Mouse (Mus musculus) liver, embryonic 14.5 days (tissue): Measurements from ENCODE around the gene Snx8. TPM values are rescaled to one million over a fixed set of nuclear protein-coding genes. Genes with fewer than 3 reads are reported as not detected.

Source experiments
- ATAC-seq: fragments of 200-750 bp; cut with Nextera tagmentation; 2 replicates; pipeline ENCODE4 v1.8.0; 2017; ENCODE audit warnings: moderate number of reproducible peaks, mild to moderate bottlenecking, moderate library complexity; ENCODE audit not compliant: insufficient read depth
- DNase-seq, 3 experiments: peaks; one replicate each; pipeline ENCODE4 v3.0.0-alpha.2; 2012 to 2013; ENCODE audit warnings: low read depth in 3 of 3, low spot score in 3 of 3
- H3K27ac ChIP-seq: fragments of 300-500 bp; sonication (generic); 2 replicates; pipeline ENCODE4 v1.5.1; 2014; ENCODE audit warnings: moderate library complexity, mild to moderate bottlenecking, control low read depth, inconsistent platforms
- H3K27me3 ChIP-seq: fragments of 300-500 bp; sonication (generic); 2 replicates; pipeline ENCODE4 v1.6.1; 2014; ENCODE audit warnings: mild to moderate bottlenecking, low read length, moderate library complexity; ENCODE audit not compliant: control insufficient read depth, insufficient read depth
- H3K36me3 ChIP-seq: fragments of 300-500 bp; sonication (generic); replicated peaks from 2 replicates; pipeline ENCODE4 v1.6.1; 2014; ENCODE audit warnings: low read depth; ENCODE audit not compliant: control insufficient read depth, insufficient read depth
- H3K4me1 ChIP-seq, 2 experiments: fragments of 200-500 bp in 1 of 2; fragments of 300-500 bp in 1 of 2; sonication (generic) in 1 of 2; replicated peaks; 2 replicates each; pipeline ENCODE4 v1.6.1; 2012 to 2014; ENCODE audit warnings: antibody characterized with exemption in 1 of 2, inconsistent platforms in 1 of 2, low read length in 1 of 2; ENCODE audit not compliant: control insufficient read depth in 2 of 2, insufficient read depth in 2 of 2
- H3K4me2 ChIP-seq: fragments of 300-500 bp; sonication (generic); 2 replicates; pipeline ENCODE4 v1.6.1; 2014; ENCODE audit warnings: low read depth, mild to moderate bottlenecking, control low read depth, moderate library complexity
- H3K4me3 ChIP-seq, 2 experiments: fragments of 200-500 bp in 1 of 2; fragments of 300-500 bp in 1 of 2; sonication (generic) in 1 of 2; 2 replicates each; pipeline ENCODE4 v1.5.1; 2012 to 2014; ENCODE audit warnings: low read depth in 2 of 2, low read length in 2 of 2, mild to moderate bottlenecking in 2 of 2, control low read depth in 1 of 2, inconsistent platforms in 1 of 2, moderate library complexity in 1 of 2; ENCODE audit not compliant: insufficient read depth in 1 of 2
- H3K9ac ChIP-seq: fragments of 300-500 bp; sonication (generic); replicated peaks from 2 replicates; pipeline ENCODE4 v1.6.1; 2014; ENCODE audit warnings: mild to moderate bottlenecking, control low read depth, moderate library complexity
- H3K9me3 ChIP-seq: fragments of 300-500 bp; sonication (generic); 2 replicates; pipeline ENCODE4 v1.6.1; 2016; ENCODE audit warnings: low read length, mixed read lengths; ENCODE audit not compliant: control insufficient read depth
- CTCF ChIP-seq: IDR thresholded peaks from 2 replicates; pipeline ENCODE4 v1.5.1; 2016; ENCODE audit warnings: antibody characterized with exemption, low read depth, control low read depth
- EP300 ChIP-seq: IDR thresholded peaks from 2 replicates; pipeline ENCODE4 v1.6.1; 2016; ENCODE audit warnings: antibody characterized with exemption, low read depth
- whole genome bisulfite sequencing: fragments of 180-500 bp; shearing (Covaris S2); extraction: QIAGEN DNeasy Blood & Tissue Kit; methylation state at CpG from one replicate; pipeline ENCODE4 v1.1.7; 2014; ENCODE audit not compliant: insufficient replicate concordance; 5-methylcytosine and 5-hydroxymethylcytosine counted together
- polyA plus RNA-seq, 2 experiments: library from polyadenylated mRNA; depleted of rRNA in 1 of 2; stranded (reverse) in 1 of 2; unstranded in 1 of 2; fragments of >200 nt; fragmentation: Nextera tagmentation in 1 of 2; extraction: Ambion mirVana in 1 of 2; gene quantifications; 2 replicates each; pipeline versions ENCODE4 v1.2.1 to v1.2.3; 2012 to 2014

Gene Snx8
- polyA plus RNA-seq, 2 experiments = 4.1 to 6.6 TPM

DNA sequence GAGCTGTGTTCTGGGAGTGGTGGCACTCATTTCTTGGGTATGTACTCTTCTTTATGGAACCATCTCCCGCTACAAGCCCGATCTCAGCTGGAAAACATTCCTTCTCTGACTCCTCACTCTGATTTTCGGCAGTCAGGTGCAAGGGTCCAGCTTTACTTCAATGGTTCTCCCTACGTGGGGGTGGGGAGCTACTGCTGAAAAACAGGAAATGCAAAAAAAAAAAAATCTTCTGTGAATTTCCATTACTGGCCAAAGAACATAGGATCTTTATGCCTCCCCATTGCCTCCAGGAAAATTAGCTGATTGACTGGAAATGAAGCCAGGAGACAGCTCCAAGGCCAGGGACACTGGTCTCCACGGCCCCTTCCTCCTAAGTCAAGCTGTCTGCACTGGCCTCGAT, 17.6 kb upstream of the Snx8 start:
- H3K9me3 ChIP-seq = no peaks in the 10 kb centered on the region
- ATAC-seq = no peak
- 46% methylated on average over 6 of the region's 6 CpGs for WGBS
- H3K36me3 ChIP-seq = no peaks in the 10 kb centered on the region
- H3K27ac ChIP-seq = no peak overlapping the region
- H3K27me3 ChIP-seq = no peaks in the 10 kb centered on the region
- no peak for TF ChIP-seq EP300
- TF ChIP-seq CTCF = no peak
- DNase-seq = no peak
- H3K4me3 ChIP-seq = no peak overlapping the region
- no peak overlapping the region for H3K4me2 ChIP-seq
- no peak overlapping the region for H3K9ac ChIP-seq
- peaks cover 0 to 2% of the 10 kb centered on the region in 2 experiments; a peak in 1 of 4 replicates for H3K4me1 ChIP-seq

DNA sequence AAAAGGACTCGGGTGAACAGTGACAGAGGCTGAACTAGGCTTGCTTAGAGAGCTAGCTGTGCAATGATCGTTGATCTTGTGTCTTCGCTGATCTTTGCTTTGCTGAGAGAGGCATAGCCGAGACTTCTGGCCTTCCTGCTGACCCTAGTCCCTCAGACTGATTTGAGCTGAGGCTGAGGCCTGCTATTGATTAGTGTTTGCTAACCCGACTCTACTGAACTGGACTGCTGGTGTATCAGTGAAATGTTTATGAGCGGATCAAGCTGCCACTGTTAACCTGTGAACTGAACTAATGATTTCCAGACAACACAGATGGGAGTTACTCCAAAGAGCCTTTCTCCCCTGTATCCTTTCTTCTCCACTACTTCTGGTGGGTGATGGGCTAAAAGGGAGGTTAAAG, 16.1 kb upstream of the Snx8 start:
- WGBS = 73% methylated on average over 6 of the region's 6 CpGs
- ATAC-seq = no peak
- Histone ChIP-seq H3K9ac (no peak overlapping the region), H3K4me2 (no peak overlapping the region), H3K4me3 (no peak overlapping the region), H3K9me3 (no peaks in the 10 kb centered on the region), H3K36me3 (no peaks in the 10 kb centered on the region), H3K27ac (no peak overlapping the region), H3K27me3 (no peaks in the 10 kb centered on the region), H3K4me1 (peaks cover 0 to 2% of the 10 kb centered on the region in 2 experiments; a peak in 1 of 4 replicates)
- TF ChIP-seq CTCF (no peak), EP300 (no peak)
- no peak for DNase-seq

DNA sequence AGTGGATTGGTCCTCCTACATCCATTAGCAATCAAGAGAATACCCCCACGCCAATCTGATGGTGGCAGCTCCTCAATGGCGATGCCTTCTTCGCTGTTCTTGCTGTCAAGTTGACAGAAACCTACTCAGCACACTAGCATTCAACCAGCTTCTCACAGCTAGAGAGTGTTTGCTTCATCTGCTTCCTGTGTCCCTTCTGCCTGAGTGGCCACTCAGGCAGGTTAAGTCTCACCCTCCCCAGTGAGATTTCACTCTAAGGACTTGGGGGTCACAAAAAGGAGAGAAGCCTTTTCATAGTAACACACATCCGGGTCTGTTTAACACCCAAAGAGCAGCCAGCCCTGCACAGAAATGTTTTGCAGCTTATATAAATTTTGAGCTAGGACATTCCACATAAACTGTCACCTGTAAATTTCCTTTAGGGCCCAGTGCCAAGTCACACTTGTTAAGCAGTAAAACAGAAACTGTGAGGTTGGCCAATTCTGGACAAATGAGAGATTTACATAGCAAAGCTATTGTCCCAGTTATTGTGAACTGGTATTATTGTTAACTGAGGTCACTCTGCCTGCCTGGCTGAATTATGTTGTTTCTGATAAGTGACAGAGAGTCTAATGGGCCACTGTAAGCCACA, 13.7 kb upstream of the Snx8 start:
- no peak for DNase-seq
- Histone ChIP-seq H3K9ac (no peak overlapping the region), H3K4me2 (no peak overlapping the region), H3K4me3 (no peak overlapping the region), H3K27ac (no peak overlapping the region), H3K27me3 (no peaks in the 10 kb centered on the region; the same call in 1 of the 2 replicates), H3K36me3 (no peaks in the 10 kb centered on the region), H3K4me1 (peaks cover 0 to 2% of the 10 kb centered on the region in 2 experiments; a peak in 1 of 4 replicates), H3K9me3 (no peaks in the 10 kb centered on the region)
- no peak for ATAC-seq
- WGBS = 63% methylated on average over 4 of the region's 4 CpGs
- TF ChIP-seq CTCF (no peak), EP300 (no peak)

DNA sequence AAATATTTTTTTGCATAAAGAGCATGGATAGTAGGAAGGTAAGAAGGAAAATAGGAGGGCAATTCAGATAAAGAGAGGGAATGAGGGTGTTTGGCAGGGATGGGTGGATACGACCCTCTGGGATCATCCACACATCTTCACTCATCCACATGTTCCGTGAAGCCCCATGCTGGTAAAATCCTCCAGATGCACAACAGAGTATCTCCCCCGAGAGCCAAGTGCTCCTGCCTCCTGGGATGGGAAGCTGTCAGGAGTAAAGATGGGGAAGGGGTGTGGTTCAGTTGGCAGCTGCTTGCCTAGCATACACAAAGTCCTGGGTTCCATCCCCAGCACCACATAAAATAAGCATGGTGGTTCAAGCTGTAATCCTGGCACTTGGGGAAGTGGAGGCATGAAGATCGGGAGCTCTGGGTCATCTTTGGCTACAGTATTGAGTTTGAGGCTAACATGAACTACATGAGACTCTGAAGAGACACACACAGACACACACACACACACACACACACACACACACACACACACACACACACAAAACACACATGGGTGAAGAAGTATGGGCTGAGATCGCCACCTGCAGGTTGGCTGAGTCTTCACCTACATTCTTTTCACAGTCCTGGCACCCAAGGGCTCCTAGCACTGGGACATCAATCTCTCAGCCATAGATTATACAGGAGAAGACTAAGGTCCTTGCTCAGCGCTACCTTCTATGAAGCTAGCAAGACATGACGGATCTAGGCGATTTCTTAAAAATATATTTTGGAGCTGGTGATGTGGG, 7.3 kb upstream of the Snx8 start:
- Histone ChIP-seq H3K9ac (no peak overlapping the region), H3K9me3 (no peaks in the 10 kb centered on the region), H3K4me3 (no peak overlapping the region), H3K27ac (no peak overlapping the region), H3K36me3 (no peaks in the 10 kb centered on the region), H3K4me1 (no peaks in the 10 kb centered on the region), H3K4me2 (no peak overlapping the region), H3K27me3 (no peaks in the 10 kb centered on the region; the same call in 1 of the 2 replicates)
- TF ChIP-seq CTCF = peak; percentile 79
- no peak for TF ChIP-seq EP300
- 40% methylated on average over 8 of the region's 8 CpGs for WGBS
- no peak for DNase-seq
- no peak for ATAC-seq

DNA sequence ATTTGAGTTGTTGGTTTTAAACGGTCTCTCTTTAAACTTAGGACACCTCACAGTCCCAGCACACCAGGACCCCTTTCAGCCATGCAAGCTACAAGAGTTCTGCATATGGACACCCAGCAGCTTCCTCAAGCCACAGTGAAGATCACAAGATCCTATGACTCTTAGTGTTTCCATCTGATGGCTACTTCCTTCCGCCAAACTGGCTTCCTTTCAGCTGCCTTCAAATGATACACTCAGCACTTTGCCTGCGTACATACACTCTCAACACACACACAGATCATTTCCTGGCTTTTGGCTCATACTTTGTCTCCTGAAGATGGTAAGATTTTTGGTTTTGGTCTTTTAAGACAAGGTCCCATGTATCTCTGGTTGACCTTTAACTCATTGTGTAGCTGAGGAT, 3.6 kb upstream of the Snx8 start:
- Histone ChIP-seq H3K27me3 (no peaks in the 10 kb centered on the region), H3K4me2 (no peak overlapping the region), H3K4me1 (peaks cover 10 to 16% of the 10 kb centered on the region in 2 experiments), H3K9me3 (no peaks in the 10 kb centered on the region), H3K4me3 (no peak overlapping the region), H3K9ac (no peak overlapping the region), H3K27ac (no peak overlapping the region), H3K36me3 (no peaks in the 10 kb centered on the region)
- TF ChIP-seq CTCF (no peak), EP300 (no peak)
- WGBS = 39% methylated on average over 3 of the region's 3 CpGs
- ATAC-seq (no peak), DNase-seq (no peak)
